In genomic region chr8:105606189-105607023, GRCm38 (mm10) we compare ENCODE assay signal across 8 mouse cellular contexts. TPM values are rescaled to one million over a fixed set of nuclear protein-coding genes. Genes with fewer than 3 reads are reported as not detected.
DNase-seq lines count a peak whose midpoint lies in the region; ATAC-seq and TF ChIP-seq lines count a peak whose summit lies in the region.

No protein-coding gene starts in this region.

- no peaks in the 10 kb centered on the region for H3K9me3 ChIP-seq in embryonic facial prominence, embryonic 12.5 days
- no peaks in the 10 kb centered on the region for H3K9me3 ChIP-seq in limb, embryonic 13.5 days
- no peaks in the 10 kb centered on the region for H3K9me3 ChIP-seq in midbrain, embryonic 14.5 days (ENCODE audit: control insufficient read depth, low read length)

- ATAC-seq in embryonic facial prominence, embryonic 12.5 days (ENCODE audit: insufficient number of reproducible peaks, insufficient read depth, low FRiP score, low TSS enrichment), result peak; percentile 72
- ATAC-seq in limb, embryonic 13.5 days (ENCODE audit: low FRiP score, low read depth), result peak; percentile 64
- ATAC-seq in midbrain, embryonic 14.5 days (ENCODE audit: low FRiP score, low TSS enrichment), result peak; percentile 77

- peaks cover 5% of the 10 kb centered on the region for H3K79me2 ChIP-seq in heart, adult 2 months (replicated peaks; ENCODE audit: control insufficient read depth, insufficient read depth, low read length)

- no peak for TF ChIP-seq CTCF in heart, adult 2 months (IDR thresholded peaks at IDR 0.05)
- no peak for TF ChIP-seq CTCF in kidney, adult 2 months (conservative IDR thresholded peaks at IDR 0.05; ENCODE audit: insufficient read depth, insufficient read length, low read depth, low read length)
- TF ChIP-seq CTCF in spleen, adult 2 months (IDR thresholded peaks at IDR 0.05; ENCODE audit: extremely low read depth, insufficient read depth, insufficient read length, insufficient replicate concordance), result no peak

- H3K4me1 ChIP-seq in embryonic facial prominence, embryonic 12.5 days, result peaks cover 20% of the 10 kb centered on the region
- peaks cover 18% of the 10 kb centered on the region for H3K4me1 ChIP-seq in heart, adult 2 months (ENCODE audit: control insufficient read depth, insufficient read depth, low read length)
- peaks cover 9% of the 10 kb centered on the region for H3K4me1 ChIP-seq in kidney, adult 2 months (ENCODE audit: control insufficient read depth, insufficient read depth, low read length)
- peaks cover 29% of the 10 kb centered on the region for H3K4me1 ChIP-seq in limb, embryonic 13.5 days
- peaks cover 13% of the 10 kb centered on the region for H3K4me1 ChIP-seq in midbrain, embryonic 14.5 days (ENCODE audit: control insufficient read depth, insufficient read depth, low read length)
- peaks cover 26% of the 10 kb centered on the region for H3K4me1 ChIP-seq in spleen, adult 2 months (ENCODE audit: control insufficient read depth, insufficient read depth, insufficient read length)

- H3K27me3 ChIP-seq in embryonic facial prominence, embryonic 12.5 days, result no peaks in the 10 kb centered on the region
- H3K27me3 ChIP-seq in heart, adult 2 months (ENCODE audit: control insufficient read depth, insufficient read depth, low read length), result no peaks in the 10 kb centered on the region
- H3K27me3 ChIP-seq in kidney, adult 2 months (replicated peaks; ENCODE audit: control insufficient read depth, insufficient read depth, low read length), result no peaks in the 10 kb centered on the region
- 0 out of 2 replicates have a peak, but pooled peaks cover 3% of the 10 kb centered on the region for H3K27me3 ChIP-seq in limb, embryonic 13.5 days
- H3K27me3 ChIP-seq in midbrain, embryonic 14.5 days (ENCODE audit: control insufficient read depth, insufficient read depth, low read length), result no peaks in the 10 kb centered on the region; the same call in 1 of the 2 replicates
- no peaks in the 10 kb centered on the region for H3K27me3 ChIP-seq in spleen, adult 2 months (ENCODE audit: control insufficient read depth, insufficient read depth, low read length)

- no peaks in the 10 kb centered on the region for H3K36me3 ChIP-seq in embryonic facial prominence, embryonic 12.5 days
- H3K36me3 ChIP-seq in heart, adult 2 months (ENCODE audit: control insufficient read depth, insufficient read depth, low read length), result 0 out of 2 replicates have a peak, but pooled peaks cover 3% of the 10 kb centered on the region
- H3K36me3 ChIP-seq in kidney, adult 2 months (ENCODE audit: control insufficient read depth, insufficient read depth, low read length), result no peaks in the 10 kb centered on the region
- H3K36me3 ChIP-seq in limb, embryonic 13.5 days, result 0 out of 2 replicates have a peak, but pooled peaks cover 9% of the 10 kb centered on the region
- H3K36me3 ChIP-seq in midbrain, embryonic 14.5 days (ENCODE audit: control insufficient read depth, insufficient read depth, low read length), result no peaks in the 10 kb centered on the region
- H3K36me3 ChIP-seq in spleen, adult 2 months (ENCODE audit: control insufficient read depth, insufficient read depth, low read length), result no peaks in the 10 kb centered on the region

- peak; percentile 82 for DNase-seq in layer of hippocampus, adult 11-12 months (ENCODE audit: low spot score)
- DNase-seq in layer of hippocampus, adult 9-10 months (ENCODE audit: low spot score), result no peak
- DNase-seq in heart, adult 2 months, result peak; percentile 89 to 92
- DNase-seq in kidney, adult 2 months, result peak; percentile 91
- DNase-seq in midbrain, embryonic 14.5 days, result peak; percentile 93
- DNase-seq in spleen, adult 2 months (ENCODE audit: low read depth in 1 of 2, low spot score in 2 of 2), result peak; percentile 33 to 38

- TF ChIP-seq EP300 in heart, adult 2 months (IDR thresholded peaks at IDR 0.05; ENCODE audit: insufficient read depth, low read depth, low read length), result peak; percentile 69

- peak overlapping the region; percentile 78 for H3K4me3 ChIP-seq in embryonic facial prominence, embryonic 12.5 days
- peak overlapping the region; percentile 80 for H3K4me3 ChIP-seq in heart, adult 2 months
- peak overlapping the region; percentile 61 for H3K4me3 ChIP-seq in kidney, adult 2 months (ENCODE audit: insufficient read depth, low read depth, low read length)
- H3K4me3 ChIP-seq in limb, embryonic 13.5 days, result peak overlapping the region; percentile 76
- H3K4me3 ChIP-seq in midbrain, embryonic 14.5 days (replicated peaks; ENCODE audit: low read depth, low read length), result peak overlapping the region; percentile 80
- H3K4me3 ChIP-seq in spleen, adult 2 months (ENCODE audit: extremely low read depth, insufficient read depth, insufficient read length), result peak overlapping the region; percentile 76

- H3K9ac ChIP-seq in embryonic facial prominence, embryonic 12.5 days, result peak overlapping the region; percentile 82
- peak overlapping the region; percentile 99 for H3K9ac ChIP-seq in heart, adult 2 months (ENCODE audit: low read depth, low read length)
- H3K9ac ChIP-seq in limb, embryonic 13.5 days, result peak overlapping the region; percentile 87
- peak overlapping the region; percentile 92 for H3K9ac ChIP-seq in midbrain, embryonic 14.5 days (replicated peaks; ENCODE audit: low read length)

- intact Hi-C loops in heart, adult 2 months (cut with DNase I), result no loop called here

- TF ChIP-seq POLR2A in heart, adult 2 months (IDR thresholded peaks at IDR 0.05; ENCODE audit: insufficient read depth, low read depth, low read length), result peak; percentile 93
- TF ChIP-seq POLR2A in kidney, adult 2 months (IDR thresholded peaks at IDR 0.05; ENCODE audit: low read depth, low read length), result peak; percentile 90
- TF ChIP-seq POLR2A in spleen, adult 2 months (IDR thresholded peaks at IDR 0.05; ENCODE audit: low read depth, low read length), result 0 out of 2 replicates have a peak, but pooled peaks have one; percentile 6

- H3K4me2 ChIP-seq in embryonic facial prominence, embryonic 12.5 days (replicated peaks), result peak overlapping the region; percentile 97
- H3K4me2 ChIP-seq in limb, embryonic 13.5 days (replicated peaks), result peak overlapping the region; percentile 80
- H3K4me2 ChIP-seq in midbrain, embryonic 14.5 days (ENCODE audit: low read length), result peak overlapping the region; percentile 97

- 1% methylated on average over 30 of the region's 30 CpGs for WGBS in embryonic facial prominence, embryonic 12.5 days
- WGBS in heart, adult 2 months, result under 1% methylated on average over 30 of the region's 30 CpGs
- WGBS in kidney, adult 2 months, result under 1% methylated on average over 30 of the region's 30 CpGs
- 2% methylated on average over 30 of the region's 30 CpGs for WGBS in limb, embryonic 13.5 days
- WGBS in midbrain, embryonic 14.5 days, result 2% methylated on average over 30 of the region's 30 CpGs
- 2% methylated on average over 30 of the region's 30 CpGs for WGBS in spleen, adult 2 months

- no peak overlapping the region; the same call in 1 of the 2 replicates for H3K27ac ChIP-seq in embryonic facial prominence, embryonic 12.5 days
- H3K27ac ChIP-seq in heart, adult 2 months, result peak overlapping the region; percentile 98
- peak overlapping the region; percentile 88 for H3K27ac ChIP-seq in kidney, adult 2 months (ENCODE audit: insufficient read depth, low read depth, low read length)
- H3K27ac ChIP-seq in limb, embryonic 13.5 days, result peak overlapping the region; percentile 87
- peak overlapping the region; percentile 93 for H3K27ac ChIP-seq in midbrain, embryonic 14.5 days (replicated peaks; ENCODE audit: low read depth, low read length)
- H3K27ac ChIP-seq in spleen, adult 2 months (ENCODE audit: insufficient read depth, low read length), result peak overlapping the region; percentile 82

RNA-seq across cellular contexts. Expression of gene Ripor1, which starts 1.4 kb away (rescaled TPM):
- 14.6 and 15.3 TPM in 2 replicates for polyA plus RNA-seq in embryonic facial prominence, embryonic 12.5 days (2016; fragmentation: Nextera tagmentation; extraction: Ambion mirVana)
- 10 to 100 TPM; 42.5 to 51.6 TPM for total RNA-seq in heart, adult 2 months (2021)
- 39.2 TPM in 2 replicates for polyA plus RNA-seq in heart, adult 2 months (2012; rRNA removed)
- polyA plus RNA-seq in kidney, adult 2 months (2012; rRNA removed), result 50.6 and 54.8 TPM in 2 replicates
- 20.1 and 20.2 TPM in 2 replicates for polyA plus RNA-seq in limb, embryonic 13.5 days (2015; fragmentation: Nextera tagmentation; extraction: Ambion mirVana)
- 23.8 and 26.2 TPM in 2 replicates for polyA plus RNA-seq in midbrain, embryonic 14.5 days (2014; fragmentation: Nextera tagmentation; extraction: Ambion mirVana)
- 25.6 and 26.5 TPM in 2 replicates for polyA plus RNA-seq in spleen, adult 2 months (2012; rRNA removed)

RNA-seq across cellular contexts. Expression of gene Ctcf, which starts 30.0 kb away (rescaled TPM):
- 138 and 152 TPM in 2 replicates for polyA plus RNA-seq in embryonic facial prominence, embryonic 12.5 days (2016; fragmentation: Nextera tagmentation; extraction: Ambion mirVana)
- total RNA-seq in heart, adult 2 months (2021), result 10 to 100 TPM; 41.4 to 41.9 TPM
- polyA plus RNA-seq in heart, adult 2 months (2012; rRNA removed), result 9.3 and 13.6 TPM in 2 replicates
- polyA plus RNA-seq in kidney, adult 2 months (2012; rRNA removed), result 13.3 and 16.7 TPM in 2 replicates
- polyA plus RNA-seq in limb, embryonic 13.5 days (2015; fragmentation: Nextera tagmentation; extraction: Ambion mirVana), result 140 and 142 TPM in 2 replicates
- polyA plus RNA-seq in midbrain, embryonic 14.5 days (2014; fragmentation: Nextera tagmentation; extraction: Ambion mirVana), result 75.7 and 96.9 TPM in 2 replicates
- polyA plus RNA-seq in spleen, adult 2 months (2012; rRNA removed), result 22.1 and 24.5 TPM in 2 replicates

RNA-seq across cellular contexts. Expression of gene Agrp, which starts 30.8 kb away (rescaled TPM):
- polyA plus RNA-seq in embryonic facial prominence, embryonic 12.5 days (2016; fragmentation: Nextera tagmentation; extraction: Ambion mirVana), result 1.5 and 1.7 TPM in 2 replicates
- total RNA-seq in heart, adult 2 months (2021), result not detected
- 0.31 TPM in 1 of 2 replicates, not detected in the other for polyA plus RNA-seq in heart, adult 2 months (2012; rRNA removed)
- polyA plus RNA-seq in kidney, adult 2 months (2012; rRNA removed), result 0.13 and 0.31 TPM in 2 replicates
- polyA plus RNA-seq in limb, embryonic 13.5 days (2015; fragmentation: Nextera tagmentation; extraction: Ambion mirVana), result 1.9 and 2.0 TPM in 2 replicates
- polyA plus RNA-seq in midbrain, embryonic 14.5 days (2014; fragmentation: Nextera tagmentation; extraction: Ambion mirVana), result 0.82 and 1.1 TPM in 2 replicates
- polyA plus RNA-seq in spleen, adult 2 months (2012; rRNA removed), result 0.14 TPM in 1 of 2 replicates, not detected in the other

RNA-seq across cellular contexts. Expression of gene Atp6v0d1, which starts 40.6 kb away (rescaled TPM):
- polyA plus RNA-seq in embryonic facial prominence, embryonic 12.5 days (2016; fragmentation: Nextera tagmentation; extraction: Ambion mirVana), result 75.4 and 84.3 TPM in 2 replicates
- total RNA-seq in heart, adult 2 months (2021), result 10 to 100 TPM; 46.4 to 48.9 TPM
- polyA plus RNA-seq in heart, adult 2 months (2012; rRNA removed), result 61.7 and 69.0 TPM in 2 replicates
- polyA plus RNA-seq in kidney, adult 2 months (2012; rRNA removed), result 161 and 182 TPM in 2 replicates
- polyA plus RNA-seq in limb, embryonic 13.5 days (2015; fragmentation: Nextera tagmentation; extraction: Ambion mirVana), result 82.5 and 83.5 TPM in 2 replicates
- 227 and 250 TPM in 2 replicates for polyA plus RNA-seq in midbrain, embryonic 14.5 days (2014; fragmentation: Nextera tagmentation; extraction: Ambion mirVana)
- polyA plus RNA-seq in spleen, adult 2 months (2012; rRNA removed), result 68.3 and 72.0 TPM in 2 replicates

Comparison
In these comparisons a context has a peak if more than half of its experiments do, and no peak if none do; other contexts are left out.
1. POLR2A ChIP-seq: peak in every context shown above with its lines; median percentile 93 in heart, adult 2 months; 90 in kidney, adult 2 months; 6 in spleen, adult 2 months.